Mouse (Mus musculus): ENCODE data around the gene Kirrel. TPM values are rescaled to one million over a fixed set of nuclear protein-coding genes. Genes with fewer than 3 reads are reported as not detected.

The Kirrel gene
- polyA plus RNA-seq, 1 experiment from 2014 or later: 12.0 TPM

DNA sequence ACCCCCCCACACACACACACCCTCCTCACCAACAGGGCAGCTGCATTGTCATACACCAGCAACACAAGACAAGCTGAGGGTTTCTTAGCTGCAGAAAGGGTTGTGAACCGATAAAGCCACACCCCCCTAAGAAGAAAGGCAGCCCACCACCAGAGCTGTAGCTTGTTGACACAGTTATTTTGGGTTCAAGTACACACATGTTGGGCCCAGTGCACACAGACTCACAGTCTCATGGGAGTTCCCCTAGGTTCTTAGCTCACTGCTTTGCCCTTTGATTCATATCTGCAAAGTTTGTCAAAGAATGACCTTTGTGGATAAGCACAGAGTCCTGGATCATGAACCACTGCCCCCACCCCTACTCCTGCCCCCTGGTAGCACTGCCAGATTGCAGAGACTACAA, 120.6 kb downstream of the Kirrel start:
- H3K4me1 ChIP-seq (ENCODE audit: control insufficient read depth, insufficient read depth, low read length): no peaks in the 10 kb centered on the region
- no peaks in the 10 kb centered on the region for H3K27me3 ChIP-seq (ENCODE audit: control insufficient read depth, insufficient read depth, low read length)
- ATAC-seq (replicated peaks; ENCODE audit: insufficient number of reproducible peaks, low FRiP score, low TSS enrichment, low read depth) (no peak), DNase-seq (ENCODE audit: low spot score) (no peak)
- H3K9ac ChIP-seq (replicated peaks; ENCODE audit: low read length): no peak overlapping the region
- H3K4me3 ChIP-seq (ENCODE audit: low read depth, low read length): no peak overlapping the region
- no peak overlapping the region for H3K27ac ChIP-seq (replicated peaks; ENCODE audit: low read depth, low read length)
- H3K9me3 ChIP-seq (replicated peaks; ENCODE audit: control insufficient read depth, low read length): no peaks in the 10 kb centered on the region
- H3K36me3 ChIP-seq (replicated peaks; ENCODE audit: control insufficient read depth, insufficient read depth, low read depth, low read length): no peaks in the 10 kb centered on the region
- 86% methylated on average over 1 of the region's 1 CpGs for WGBS
- H3K4me2 ChIP-seq (ENCODE audit: low read depth, low read length): no peak overlapping the region

GRCm38 (mm10) chr3:87047801-87048200, 126.7 kb downstream of the Kirrel start:
- no peak for DNase-seq (ENCODE audit: low spot score)
- Histone ChIP-seq H3K9me3 (replicated peaks; ENCODE audit: control insufficient read depth, low read length) (no peaks in the 10 kb centered on the region), H3K4me3 (ENCODE audit: low read depth, low read length) (no peak overlapping the region), H3K9ac (replicated peaks; ENCODE audit: low read length) (no peak overlapping the region), H3K4me1 (ENCODE audit: control insufficient read depth, insufficient read depth, low read length) (no peaks in the 10 kb centered on the region), H3K36me3 (replicated peaks; ENCODE audit: control insufficient read depth, insufficient read depth, low read depth, low read length) (no peaks in the 10 kb centered on the region), H3K27me3 (ENCODE audit: control insufficient read depth, insufficient read depth, low read length) (no peaks in the 10 kb centered on the region), H3K4me2 (ENCODE audit: low read depth, low read length) (no peak overlapping the region), H3K27ac (replicated peaks; ENCODE audit: low read depth, low read length) (no peak overlapping the region)
- 83% methylated on average over 5 of the region's 5 CpGs for WGBS
- ATAC-seq (replicated peaks; ENCODE audit: insufficient number of reproducible peaks, low FRiP score, low TSS enrichment, low read depth): no peak

GRCm38 (mm10) chr3:87041733-87042132, 132.8 kb downstream of the Kirrel start:
- H3K9ac ChIP-seq (replicated peaks; ENCODE audit: low read length): no peak overlapping the region
- no peak overlapping the region for H3K27ac ChIP-seq (replicated peaks; ENCODE audit: low read depth, low read length)
- H3K36me3 ChIP-seq (replicated peaks; ENCODE audit: control insufficient read depth, insufficient read depth, low read depth, low read length): no peaks in the 10 kb centered on the region
- H3K27me3 ChIP-seq (ENCODE audit: control insufficient read depth, insufficient read depth, low read length): no peaks in the 10 kb centered on the region
- 77% methylated on average over 2 of the region's 2 CpGs for WGBS
- no peak overlapping the region for H3K4me3 ChIP-seq (ENCODE audit: low read depth, low read length)
- ATAC-seq (replicated peaks; ENCODE audit: insufficient number of reproducible peaks, low FRiP score, low TSS enrichment, low read depth) (no peak), DNase-seq (ENCODE audit: low spot score) (no peak)
- no peaks in the 10 kb centered on the region for H3K4me1 ChIP-seq (ENCODE audit: control insufficient read depth, insufficient read depth, low read length)
- no peaks in the 10 kb centered on the region for H3K9me3 ChIP-seq (replicated peaks; ENCODE audit: control insufficient read depth, low read length)
- H3K4me2 ChIP-seq (ENCODE audit: low read depth, low read length): no peak overlapping the region

- Histone ChIP-seq H3K4me3 (ENCODE audit: low read depth, low read length) (no peak overlapping the region), H3K4me2 (ENCODE audit: low read depth, low read length) (no peak overlapping the region), H3K9me3 (replicated peaks; ENCODE audit: control insufficient read depth, low read length) (no peaks in the 10 kb centered on the region), H3K27ac (replicated peaks; ENCODE audit: low read depth, low read length) (no peak overlapping the region), H3K4me1 (ENCODE audit: control insufficient read depth, insufficient read depth, low read length) (no peaks in the 10 kb centered on the region), H3K36me3 (replicated peaks; ENCODE audit: control insufficient read depth, insufficient read depth, low read depth, low read length) (no peaks in the 10 kb centered on the region), H3K9ac (replicated peaks; ENCODE audit: low read length) (no peak overlapping the region), H3K27me3 (ENCODE audit: control insufficient read depth, insufficient read depth, low read length) (no peaks in the 10 kb centered on the region)
- no peak for ATAC-seq (replicated peaks; ENCODE audit: insufficient number of reproducible peaks, low FRiP score, low TSS enrichment, low read depth)
- 88% methylated on average over 6 of the region's 6 CpGs for WGBS
- DNase-seq (ENCODE audit: low spot score): no peak
Measured at GRCm38 (mm10) chr3:87038500-87038899, 136.0 kb downstream of the Kirrel start.

- Histone ChIP-seq H3K27ac (replicated peaks; ENCODE audit: low read depth, low read length) (no peak overlapping the region), H3K4me3 (ENCODE audit: low read depth, low read length) (no peak overlapping the region), H3K9ac (replicated peaks; ENCODE audit: low read length) (no peak overlapping the region), H3K4me1 (ENCODE audit: control insufficient read depth, insufficient read depth, low read length) (no peaks in the 10 kb centered on the region), H3K4me2 (ENCODE audit: low read depth, low read length) (no peak overlapping the region), H3K9me3 (replicated peaks; ENCODE audit: control insufficient read depth, low read length) (no peaks in the 10 kb centered on the region), H3K27me3 (ENCODE audit: control insufficient read depth, insufficient read depth, low read length) (no peaks in the 10 kb centered on the region), H3K36me3 (replicated peaks; ENCODE audit: control insufficient read depth, insufficient read depth, low read depth, low read length) (no peaks in the 10 kb centered on the region)
- 85% methylated on average over 4 of the region's 4 CpGs for WGBS
- ATAC-seq (replicated peaks; ENCODE audit: insufficient number of reproducible peaks, low FRiP score, low TSS enrichment, low read depth) (no peak), DNase-seq (ENCODE audit: low spot score) (no peak)
Measured at GRCm38 (mm10) chr3:87034061-87034460, 140.5 kb downstream of the Kirrel start.

GRCm38 (mm10) chr3:87033357-87033756, 141.2 kb downstream of the Kirrel start:
- peak; percentile 87 for DNase-seq (ENCODE audit: low spot score)
- ATAC-seq (replicated peaks; ENCODE audit: insufficient number of reproducible peaks, low FRiP score, low TSS enrichment, low read depth): no peak
- H3K4me3 ChIP-seq (ENCODE audit: low read depth, low read length): no peak overlapping the region
- H3K9ac ChIP-seq (replicated peaks; ENCODE audit: low read length): no peak overlapping the region
- no peak overlapping the region for H3K4me2 ChIP-seq (ENCODE audit: low read depth, low read length)
- H3K36me3 ChIP-seq (replicated peaks; ENCODE audit: control insufficient read depth, insufficient read depth, low read depth, low read length): no peaks in the 10 kb centered on the region
- no peaks in the 10 kb centered on the region for H3K9me3 ChIP-seq (replicated peaks; ENCODE audit: control insufficient read depth, low read length)
- WGBS: 19% methylated on average over 8 of the region's 8 CpGs
- H3K4me1 ChIP-seq (ENCODE audit: control insufficient read depth, insufficient read depth, low read length): no peaks in the 10 kb centered on the region
- no peaks in the 10 kb centered on the region for H3K27me3 ChIP-seq (ENCODE audit: control insufficient read depth, insufficient read depth, low read length)
- H3K27ac ChIP-seq (replicated peaks; ENCODE audit: low read depth, low read length): no peak overlapping the region

GRCm38 (mm10) chr3:87030855-87031254, 143.7 kb downstream of the Kirrel start:
- Histone ChIP-seq H3K27me3 (ENCODE audit: control insufficient read depth, insufficient read depth, low read length) (no peaks in the 10 kb centered on the region), H3K4me3 (ENCODE audit: low read depth, low read length) (no peak overlapping the region), H3K9ac (replicated peaks; ENCODE audit: low read length) (no peak overlapping the region), H3K4me1 (ENCODE audit: control insufficient read depth, insufficient read depth, low read length) (no peaks in the 10 kb centered on the region), H3K9me3 (replicated peaks; ENCODE audit: control insufficient read depth, low read length) (no peaks in the 10 kb centered on the region), H3K27ac (replicated peaks; ENCODE audit: low read depth, low read length) (no peak overlapping the region), H3K4me2 (ENCODE audit: low read depth, low read length) (no peak overlapping the region), H3K36me3 (replicated peaks; ENCODE audit: control insufficient read depth, insufficient read depth, low read depth, low read length) (no peaks in the 10 kb centered on the region)
- ATAC-seq (replicated peaks; ENCODE audit: insufficient number of reproducible peaks, low FRiP score, low TSS enrichment, low read depth) (no peak), DNase-seq (ENCODE audit: low spot score) (peak; percentile 86)
- WGBS: 18% methylated on average over 6 of the region's 6 CpGs
